Mouse (Mus musculus): Measurements from ENCODE around the gene Adgrv1. TPM values are rescaled to one million over a fixed set of nuclear protein-coding genes. Genes with fewer than 3 reads are reported as not detected.
"Not testable (repeated sequence)": the region's sequence is repeated elsewhere in the genome, so short reads cannot be mapped to it uniquely, and the experiment has no call there.

Gene Adgrv1
- not detected in 2 replicates for polyA plus RNA-seq (2012; ENCODE audit: insufficient read depth, insufficient read length, missing spikeins)

DNA sequence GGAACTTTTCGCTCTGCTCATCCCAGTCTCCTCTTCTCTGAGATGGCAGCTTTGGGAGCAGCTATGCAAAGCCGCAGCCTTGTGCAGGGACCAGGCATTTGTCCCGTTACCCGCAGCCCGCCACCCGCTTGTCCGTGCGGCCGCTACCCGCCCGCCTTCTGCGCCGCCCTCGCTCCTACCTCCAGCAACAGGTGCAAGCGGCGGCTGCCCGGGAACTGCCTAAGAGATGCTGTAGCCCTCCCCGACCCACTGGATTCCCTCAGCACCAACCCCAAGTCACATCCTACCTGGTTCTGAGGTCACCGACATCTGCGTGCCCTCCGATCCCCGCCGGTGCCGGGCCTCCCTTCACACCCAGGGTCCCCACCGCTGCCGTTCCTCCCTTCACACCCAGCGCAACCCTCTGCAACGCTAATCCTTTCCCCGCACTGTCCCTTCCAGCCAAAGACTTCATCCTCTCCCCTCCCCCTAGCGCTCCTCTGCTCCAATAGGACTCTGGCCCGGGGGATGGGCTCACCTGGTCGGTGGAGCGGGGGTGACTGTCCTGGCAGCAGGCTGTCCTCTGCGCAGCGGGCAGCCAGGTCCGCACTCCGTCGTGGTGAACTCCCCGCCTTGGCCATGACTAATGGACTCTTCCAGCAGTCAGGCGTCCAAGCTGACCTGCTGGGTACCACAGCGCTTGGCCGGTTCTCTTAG, at the start of gene Adgrv1:
Gene Adgrv1 (minus strand): TSS at position 435 of the 696 bp plus-strand sequence.
- Histone ChIP-seq H3K27ac (replicated peaks; ENCODE audit: low read depth, low read length) (no peak within 1 kb of the TSS), H3K4me3 (ENCODE audit: insufficient read depth, low read depth, low read length) (no peak within 1 kb of the TSS), H3K4me1 (ENCODE audit: control insufficient read depth, insufficient read depth, insufficient read length, low read length) (no peaks in the 10 kb centered on the region)

DNA sequence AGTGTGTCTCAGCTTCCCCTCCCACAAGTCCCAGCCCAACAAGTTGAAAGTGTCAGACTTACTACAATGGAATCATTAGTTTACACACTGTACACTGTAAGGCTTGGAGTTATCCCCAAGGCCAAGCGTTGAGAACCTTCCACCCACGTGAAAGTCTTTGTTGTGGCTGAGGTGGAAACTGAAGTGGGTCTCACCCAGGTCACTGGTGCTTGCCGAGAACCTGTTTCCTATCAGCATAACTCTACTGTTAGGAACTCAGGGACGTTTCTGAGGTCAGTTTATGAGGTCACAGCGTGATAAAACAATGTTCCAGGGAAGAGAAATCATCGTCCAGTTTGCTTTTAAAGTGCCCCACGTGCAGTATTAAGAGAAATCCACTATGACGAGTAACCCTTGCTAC, 42.4 kb upstream of the Adgrv1 start:
- H3K4me1 ChIP-seq (ENCODE audit: control insufficient read depth, insufficient read depth, insufficient read length, low read length): no peaks in the 10 kb centered on the region
- no peak overlapping the region for H3K4me3 ChIP-seq (ENCODE audit: insufficient read depth, low read depth, low read length)
- no peak overlapping the region for H3K27ac ChIP-seq (replicated peaks; ENCODE audit: low read depth, low read length)

DNA sequence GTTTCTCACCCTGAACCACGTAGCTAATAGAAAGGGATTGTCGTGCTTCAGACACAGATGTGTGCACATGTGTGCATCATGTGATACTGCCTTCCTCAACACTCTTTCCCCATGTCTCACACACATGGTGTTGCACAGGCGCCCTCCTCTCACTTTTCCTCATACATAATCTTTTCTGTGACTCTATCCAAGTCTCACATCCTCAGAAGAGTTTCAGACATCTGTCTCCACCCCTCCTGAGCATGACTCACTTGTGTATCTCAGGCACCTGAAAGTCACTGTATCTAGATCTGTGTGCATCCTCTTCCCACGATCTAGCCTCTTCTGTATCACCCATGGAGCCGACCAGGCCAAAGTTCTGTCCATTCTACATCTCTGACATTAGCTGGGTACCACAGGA, 34.8 kb upstream of the Adgrv1 start:
- Histone ChIP-seq H3K27ac (replicated peaks; ENCODE audit: low read depth, low read length) (no peak overlapping the region), H3K4me1 (ENCODE audit: control insufficient read depth, insufficient read depth, insufficient read length, low read length) (no peaks in the 10 kb centered on the region), H3K4me3 (ENCODE audit: insufficient read depth, low read depth, low read length) (no peak overlapping the region)

DNA sequence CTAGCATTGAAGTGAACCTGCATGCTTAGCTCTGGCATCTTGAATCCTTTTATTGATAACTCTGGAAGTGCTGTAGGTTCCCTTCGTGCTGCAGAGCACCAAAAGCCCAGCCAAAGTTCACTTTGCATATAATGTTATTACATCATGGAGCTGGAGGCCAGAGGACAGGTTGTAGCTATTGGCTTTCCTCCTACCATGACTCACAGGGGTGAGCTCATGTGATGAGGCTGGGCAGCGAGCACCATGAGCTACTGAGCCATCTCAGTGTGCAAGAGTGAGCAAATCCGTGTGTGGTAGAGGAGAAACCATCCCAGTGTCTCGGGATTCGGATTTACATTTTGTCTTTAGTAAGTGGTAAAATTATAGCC, 31.4 kb upstream of the Adgrv1 start:
- H3K4me3 ChIP-seq (ENCODE audit: insufficient read depth, low read depth, low read length): no peak overlapping the region
- no peak overlapping the region for H3K27ac ChIP-seq (replicated peaks; ENCODE audit: low read depth, low read length)
- no peaks in the 10 kb centered on the region for H3K4me1 ChIP-seq (ENCODE audit: control insufficient read depth, insufficient read depth, insufficient read length, low read length)

DNA sequence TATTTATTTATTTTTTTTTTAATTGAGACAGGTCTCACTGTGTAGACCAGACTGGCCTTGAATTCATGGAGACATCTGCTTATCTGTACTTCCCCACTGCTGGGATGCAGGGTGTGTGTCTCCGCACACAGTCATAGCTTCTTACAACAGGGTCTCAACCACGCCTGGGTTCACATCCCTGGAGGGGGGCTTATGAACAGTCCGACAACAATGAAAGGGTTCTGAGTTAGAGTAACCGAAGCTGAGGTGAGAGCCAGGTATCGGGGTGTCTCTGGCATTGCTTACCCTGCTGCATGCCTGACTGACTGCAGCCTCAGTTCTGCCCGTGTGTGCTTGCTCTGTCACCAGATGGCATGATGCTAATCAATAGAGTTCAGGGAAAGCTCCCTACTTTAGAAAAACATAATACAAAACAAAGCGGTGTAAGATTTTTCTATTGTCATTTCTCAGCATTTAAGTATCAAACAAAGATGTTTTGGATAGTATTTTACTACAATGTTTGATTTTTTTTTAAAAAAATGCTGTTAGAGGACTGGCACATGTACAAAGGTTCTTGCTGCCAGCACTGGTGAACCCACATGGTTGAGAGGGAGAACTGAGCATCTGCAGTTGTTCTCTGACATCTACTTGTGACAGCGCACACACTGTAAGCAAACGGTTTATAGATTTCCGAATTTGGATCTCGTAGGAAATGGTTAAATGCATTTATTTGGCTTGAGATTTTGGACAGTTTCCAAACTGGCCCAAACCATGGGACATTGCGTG, 30.8 kb upstream of the Adgrv1 start:
- H3K4me3 ChIP-seq (ENCODE audit: insufficient read depth, low read depth, low read length): no peak overlapping the region
- H3K27ac ChIP-seq (replicated peaks; ENCODE audit: low read depth, low read length): no peak overlapping the region
- H3K4me1 ChIP-seq (ENCODE audit: control insufficient read depth, insufficient read depth, insufficient read length, low read length): no peaks in the 10 kb centered on the region

DNA sequence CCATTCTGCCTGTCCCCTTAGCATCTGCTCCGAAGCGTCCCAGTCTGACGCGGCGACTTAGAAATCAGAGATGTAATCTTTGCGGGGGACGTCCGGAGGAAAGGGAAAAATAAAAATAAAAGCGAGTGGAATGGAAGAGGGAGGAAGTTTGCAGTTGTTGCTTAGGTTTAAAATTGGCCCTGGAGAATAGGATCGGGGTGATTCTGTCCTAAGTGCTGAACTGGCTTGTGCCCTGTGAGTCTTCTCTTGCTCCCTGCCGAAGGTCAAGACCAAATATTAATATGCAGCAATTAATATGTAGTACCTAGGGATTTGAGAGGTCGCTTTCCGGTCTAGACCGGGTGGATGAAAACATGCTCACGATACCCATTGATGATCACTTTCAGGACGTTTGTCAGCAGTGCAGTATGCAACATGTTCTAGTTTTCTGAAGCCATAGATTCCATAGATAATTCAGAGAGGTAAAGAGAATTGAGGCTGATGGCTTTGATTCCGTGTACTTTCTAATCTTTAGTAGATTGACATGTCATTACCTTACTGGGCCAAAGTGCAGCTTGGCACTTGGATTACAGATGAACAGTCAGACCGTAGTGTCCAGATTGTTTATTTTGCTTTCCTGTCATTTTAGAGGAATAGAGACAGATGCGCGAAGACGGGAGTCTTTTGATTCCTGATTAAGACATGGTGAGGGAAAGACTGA, 25.2 kb upstream of the Adgrv1 start:
- H3K27ac ChIP-seq (replicated peaks; ENCODE audit: low read depth, low read length): peak overlapping the region; percentile 74
- no peaks in the 10 kb centered on the region for H3K4me1 ChIP-seq (ENCODE audit: control insufficient read depth, insufficient read depth, insufficient read length, low read length)
- peak overlapping the region; percentile 69 for H3K4me3 ChIP-seq (ENCODE audit: insufficient read depth, low read depth, low read length)

DNA sequence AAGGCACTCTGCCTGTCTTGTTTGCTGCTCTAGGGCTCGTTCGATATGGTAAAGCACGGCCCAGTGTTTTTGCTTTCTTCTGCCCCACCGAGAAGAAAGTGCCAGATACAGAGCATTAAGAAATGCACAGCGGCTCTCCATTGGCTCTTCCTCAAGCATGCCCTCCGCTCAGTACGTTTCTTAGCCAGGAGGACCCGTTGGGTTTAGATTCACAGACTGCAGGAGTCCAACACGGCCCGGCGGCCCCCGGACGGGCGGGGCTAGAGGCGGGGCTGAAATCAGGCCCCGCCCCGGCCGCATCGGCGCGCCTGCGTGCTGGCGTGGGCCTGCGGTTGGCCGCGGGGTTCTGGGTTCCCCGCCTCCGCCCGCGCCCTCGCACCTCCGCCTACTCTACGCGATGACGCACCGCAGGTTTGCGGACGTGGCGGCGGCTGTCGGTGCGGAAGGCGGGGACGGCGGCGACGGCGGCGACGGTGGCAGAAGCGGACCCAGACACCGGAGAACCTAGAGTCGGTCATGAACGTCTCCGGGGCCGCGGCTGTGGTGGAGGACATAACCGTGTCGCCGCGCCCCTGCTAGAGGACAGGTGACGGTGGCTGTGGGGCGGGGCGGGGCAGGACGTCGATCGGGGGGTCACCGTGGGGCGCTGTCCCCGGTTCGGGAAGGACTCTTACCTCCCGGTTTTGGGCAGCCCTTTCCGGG, 24.5 kb upstream of the Adgrv1 start, which contains the start of gene Lysmd3:
Gene Lysmd3 (plus strand): TSS at position 313 of the 702 bp plus-strand sequence.
- Histone ChIP-seq H3K27ac (replicated peaks; ENCODE audit: low read depth, low read length) (peak within 1 kb of the TSS; percentile 74), H3K4me3 (ENCODE audit: insufficient read depth, low read depth, low read length) (peak within 1 kb of the TSS; percentile 69), H3K4me1 (ENCODE audit: control insufficient read depth, insufficient read depth, insufficient read length, low read length) (no peaks in the 10 kb centered on the region)

DNA sequence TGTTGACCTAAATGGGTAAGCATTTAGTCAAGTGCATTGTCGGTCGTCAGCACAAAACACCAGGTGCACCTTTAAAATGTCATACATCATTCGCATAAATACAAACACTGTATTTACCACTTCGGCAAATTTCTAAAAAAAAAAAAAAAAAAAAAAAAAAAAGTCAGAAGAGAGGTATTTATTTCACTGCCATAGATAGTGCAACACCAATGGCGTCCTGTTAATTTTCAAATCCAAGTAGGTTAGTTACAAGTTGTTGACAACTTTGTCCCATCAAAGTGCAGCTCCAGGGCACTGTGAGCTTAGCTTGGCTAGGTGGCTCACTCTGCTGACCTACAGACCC, 24.0 kb upstream of the Adgrv1 start:
- H3K4me1 ChIP-seq (ENCODE audit: control insufficient read depth, insufficient read depth, insufficient read length, low read length): no peaks in the 10 kb centered on the region
- peak overlapping the region; percentile 65 for H3K4me3 ChIP-seq (ENCODE audit: insufficient read depth, low read depth, low read length)
- peak overlapping the region; percentile 15 for H3K27ac ChIP-seq (replicated peaks; ENCODE audit: low read depth, low read length)

DNA sequence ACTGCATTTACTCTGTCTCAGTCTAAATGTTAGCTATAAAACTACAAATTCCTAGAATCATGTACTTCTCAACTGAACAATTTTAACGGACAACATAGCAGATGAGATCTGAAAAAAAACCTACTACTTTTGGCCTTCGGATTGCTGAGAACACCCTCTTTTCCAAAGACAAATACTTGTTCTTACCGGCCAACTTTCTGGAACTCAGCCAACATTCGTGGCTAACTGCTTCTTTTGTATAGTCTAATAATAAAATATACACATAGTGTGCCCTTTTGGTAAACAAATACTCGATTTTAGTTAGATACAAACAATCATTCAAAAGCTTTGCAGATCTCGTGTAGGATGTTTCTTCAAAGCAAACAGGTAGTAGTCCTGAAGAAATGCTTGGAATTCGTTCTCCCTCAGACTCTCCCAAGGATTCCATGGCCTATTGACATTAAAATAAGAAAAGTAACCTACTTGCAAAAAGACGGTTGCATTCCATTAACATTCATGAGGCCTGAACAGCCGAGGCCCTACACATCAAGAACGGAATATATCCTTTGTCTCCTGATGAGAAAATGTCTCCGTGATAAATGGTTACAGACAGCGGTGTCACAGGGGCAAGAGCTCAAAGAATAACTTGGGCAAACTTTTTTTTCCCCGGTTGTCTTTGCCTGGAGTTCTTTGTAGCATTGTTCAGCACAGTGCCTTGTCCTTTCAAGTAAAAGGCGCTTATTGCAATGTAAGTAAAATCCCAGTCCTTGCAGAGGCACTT, 23.3 kb upstream of the Adgrv1 start:
- Histone ChIP-seq H3K27ac (replicated peaks; ENCODE audit: low read depth, low read length) (no peak overlapping the region), H3K4me3 (ENCODE audit: insufficient read depth, low read depth, low read length) (no peak overlapping the region), H3K4me1 (ENCODE audit: control insufficient read depth, insufficient read depth, insufficient read length, low read length) (no peaks in the 10 kb centered on the region)

DNA sequence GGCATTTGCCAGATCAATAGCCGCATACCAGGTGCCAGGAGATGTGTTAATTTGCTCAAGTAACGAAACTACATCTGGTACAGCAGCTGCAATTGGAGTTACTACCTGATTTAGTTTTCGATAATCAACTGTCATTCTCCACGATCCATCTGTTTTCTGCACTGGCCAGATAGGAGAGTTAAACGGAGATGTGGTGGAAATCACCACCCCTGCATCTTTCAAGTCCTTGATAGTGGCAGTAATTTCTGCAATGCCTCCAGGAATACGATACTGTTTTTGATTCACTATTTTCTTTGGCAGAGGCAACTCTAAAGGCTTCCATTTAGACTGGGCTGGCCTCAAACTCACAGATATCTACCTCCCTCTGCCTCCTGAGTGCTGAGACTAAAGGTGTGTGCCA, 17.4 kb upstream of the Adgrv1 start:
- not testable (repeated sequence) for H3K4me1 ChIP-seq (ENCODE audit: control insufficient read depth, insufficient read depth, insufficient read length, low read length); H3K4me3 ChIP-seq (ENCODE audit: insufficient read depth, low read depth, low read length); H3K27ac ChIP-seq (replicated peaks; ENCODE audit: low read depth, low read length)

DNA sequence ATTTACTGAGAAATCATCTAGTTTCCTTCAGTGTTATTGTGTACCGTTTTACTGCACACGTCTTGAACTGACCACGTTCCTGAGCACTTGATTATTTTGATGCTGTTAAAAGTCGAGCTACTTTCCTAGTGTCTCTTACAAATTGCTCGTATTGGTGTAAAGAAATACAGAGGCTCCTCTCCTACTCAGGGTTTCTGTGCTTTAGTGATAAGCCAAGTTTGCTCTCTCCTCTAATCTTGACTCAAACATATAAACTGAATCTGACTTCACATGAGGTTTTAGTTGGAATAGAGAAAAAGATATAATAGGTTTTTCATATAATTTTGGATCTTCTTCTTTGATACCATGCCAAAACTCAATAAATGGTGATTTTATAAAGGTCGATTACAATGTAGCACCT, 13.4 kb upstream of the Adgrv1 start:
- H3K27ac ChIP-seq (replicated peaks; ENCODE audit: low read depth, low read length): no peak overlapping the region
- no peak overlapping the region for H3K4me3 ChIP-seq (ENCODE audit: insufficient read depth, low read depth, low read length)
- no peaks in the 10 kb centered on the region for H3K4me1 ChIP-seq (ENCODE audit: control insufficient read depth, insufficient read depth, insufficient read length, low read length)

DNA sequence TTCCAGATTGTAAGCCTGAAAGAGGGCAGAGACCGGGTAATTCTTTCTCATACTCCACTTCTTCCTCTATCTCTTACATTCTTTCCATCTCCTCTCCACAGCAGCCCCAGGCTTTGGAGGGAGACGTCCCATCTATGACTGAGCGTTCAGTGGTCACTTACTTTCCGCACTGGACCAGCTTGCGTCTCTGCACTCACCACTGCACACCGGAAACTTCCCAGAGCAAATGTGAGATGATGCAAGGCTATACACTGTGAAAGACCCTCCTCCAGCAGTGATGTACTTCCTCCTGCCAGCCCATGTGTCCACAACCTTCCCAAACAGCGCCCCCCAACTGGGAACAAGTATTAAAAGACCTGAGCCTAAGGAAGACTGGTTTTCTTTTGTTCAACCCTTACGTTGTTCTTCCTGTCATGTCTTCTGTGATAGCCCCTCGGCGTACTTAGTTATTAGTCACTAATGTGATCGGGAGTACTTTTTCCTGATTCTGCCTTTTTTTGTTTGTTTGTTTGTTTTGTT, 11.2 kb upstream of the Adgrv1 start:
- no peaks in the 10 kb centered on the region for H3K4me1 ChIP-seq (ENCODE audit: control insufficient read depth, insufficient read depth, insufficient read length, low read length)
- no peak overlapping the region for H3K27ac ChIP-seq (replicated peaks; ENCODE audit: low read depth, low read length)
- H3K4me3 ChIP-seq (ENCODE audit: insufficient read depth, low read depth, low read length): no peak overlapping the region

DNA sequence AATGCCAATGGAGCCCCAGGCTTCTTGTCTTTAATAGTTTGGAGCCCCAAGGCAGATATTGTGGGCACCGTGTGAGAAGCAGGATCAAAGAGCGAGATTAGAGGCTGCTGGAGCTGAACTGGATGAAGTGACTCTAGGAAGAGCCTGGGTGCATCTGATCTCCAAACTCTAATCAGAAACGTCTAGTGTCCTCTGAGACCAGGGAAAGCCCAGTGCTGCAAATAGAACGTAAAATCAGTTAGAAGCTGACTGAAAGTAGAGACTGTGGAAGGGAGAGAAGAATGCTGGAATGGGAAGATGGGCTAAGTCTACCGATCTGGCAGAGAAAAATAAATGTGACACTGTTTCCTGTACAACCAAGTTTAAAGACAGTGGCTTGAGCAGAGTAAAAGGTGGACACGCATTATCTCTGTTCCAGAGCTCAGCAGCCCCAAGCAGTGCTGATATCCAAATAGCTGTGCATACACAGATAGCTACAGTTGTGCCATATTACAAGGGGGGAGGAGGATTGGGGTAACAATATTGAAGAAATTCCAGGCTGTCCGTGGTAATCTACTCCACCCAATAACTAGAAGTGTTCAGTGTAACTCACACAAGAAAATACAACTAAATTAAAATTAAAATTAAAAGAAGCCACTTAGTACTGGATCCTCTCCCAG, 9.7 kb upstream of the Adgrv1 start:
- no peak overlapping the region for H3K27ac ChIP-seq (replicated peaks; ENCODE audit: low read depth, low read length)
- no peak overlapping the region for H3K4me3 ChIP-seq (ENCODE audit: insufficient read depth, low read depth, low read length)
- no peaks in the 10 kb centered on the region for H3K4me1 ChIP-seq (ENCODE audit: control insufficient read depth, insufficient read depth, insufficient read length, low read length)

All from brown adipose tissue, adult 24 weeks (tissue).